Mouse (Mus musculus) intestine, postnatal 0 days (tissue): ENCODE measurements around the gene Dlx2. TPM values are rescaled to one million over a fixed set of nuclear protein-coding genes. Genes with fewer than 3 reads are reported as not detected.

Experiments used
- ATAC-seq: fragments of 200-750 bp; cut with Nextera tagmentation; 2 replicates; pipeline ENCODE4 v1.8.0; 2017; ENCODE audit warnings: mild to moderate bottlenecking, moderate TSS enrichment, moderate library complexity
- H3K27ac ChIP-seq: fragments of 300-500 bp; sonication (generic); 2 replicates; pipeline ENCODE4 v1.5.1; 2014; ENCODE audit warnings: mild to moderate bottlenecking, low read depth, low read length, moderate library complexity
- H3K27me3 ChIP-seq: fragments of 300-500 bp; sonication (generic); replicated peaks from 2 replicates; pipeline ENCODE4 v1.6.1; 2014; ENCODE audit warnings: low read length, mixed read lengths; ENCODE audit not compliant: control insufficient read depth, insufficient read depth
- H3K36me3 ChIP-seq: fragments of 300-500 bp; sonication (generic); 2 replicates; pipeline ENCODE4 v1.6.1; 2014; ENCODE audit warnings: mild to moderate bottlenecking, moderate library complexity; ENCODE audit not compliant: control insufficient read depth, insufficient read depth
- H3K4me1 ChIP-seq: fragments of 300-500 bp; sonication (generic); replicated peaks from 2 replicates; pipeline ENCODE4 v1.6.1; 2014; ENCODE audit warnings: antibody characterized with exemption, low read length, mixed read lengths; ENCODE audit not compliant: control insufficient read depth, insufficient read depth
- H3K4me2 ChIP-seq: fragments of 300-500 bp; sonication (generic); replicated peaks from 2 replicates; pipeline ENCODE4 v1.6.1; 2014; ENCODE audit warnings: low read depth, mild to moderate bottlenecking, moderate library complexity
- H3K4me3 ChIP-seq: fragments of 300-500 bp; sonication (generic); 2 replicates; pipeline ENCODE4 v1.5.1; 2014; ENCODE audit warnings: low read depth, low read length
- H3K9ac ChIP-seq: fragments of 300-500 bp; sonication (generic); 2 replicates; pipeline ENCODE4 v1.6.1; 2014; ENCODE audit warnings: mild to moderate bottlenecking, low read depth, low read length
- H3K9me3 ChIP-seq: fragments of 300-500 bp; sonication (generic); 2 replicates; pipeline ENCODE4 v1.6.1; 2016; ENCODE audit warnings: mixed run types; ENCODE audit not compliant: control insufficient read depth
- CTCF ChIP-seq: sonication (generic); IDR thresholded peaks from 2 replicates; pipeline ENCODE4 v1.5.1; 2016; ENCODE audit warnings: low read depth, mild to moderate bottlenecking, control low read depth, antibody characterized with exemption, moderate library complexity
- WGBS: fragments of 180-500 bp; shearing (Covaris S2); extraction: QIAGEN DNeasy Blood & Tissue Kit; methylation state at CpG from one replicate; pipeline ENCODE4 v1.1.7; 2014; 5-methylcytosine and 5-hydroxymethylcytosine counted together
- polyA plus RNA-seq: library from polyadenylated mRNA; unstranded; fragments of >200 nt; fragmentation: Nextera tagmentation; extraction: Ambion mirVana; gene quantifications from 2 replicates; pipeline ENCODE4 v1.2.1, GENCODE M21; 2015

Dlx2 gene
- polyA plus RNA-seq, 1 experiment from 2014 or later: 1.3 TPM

DNA sequence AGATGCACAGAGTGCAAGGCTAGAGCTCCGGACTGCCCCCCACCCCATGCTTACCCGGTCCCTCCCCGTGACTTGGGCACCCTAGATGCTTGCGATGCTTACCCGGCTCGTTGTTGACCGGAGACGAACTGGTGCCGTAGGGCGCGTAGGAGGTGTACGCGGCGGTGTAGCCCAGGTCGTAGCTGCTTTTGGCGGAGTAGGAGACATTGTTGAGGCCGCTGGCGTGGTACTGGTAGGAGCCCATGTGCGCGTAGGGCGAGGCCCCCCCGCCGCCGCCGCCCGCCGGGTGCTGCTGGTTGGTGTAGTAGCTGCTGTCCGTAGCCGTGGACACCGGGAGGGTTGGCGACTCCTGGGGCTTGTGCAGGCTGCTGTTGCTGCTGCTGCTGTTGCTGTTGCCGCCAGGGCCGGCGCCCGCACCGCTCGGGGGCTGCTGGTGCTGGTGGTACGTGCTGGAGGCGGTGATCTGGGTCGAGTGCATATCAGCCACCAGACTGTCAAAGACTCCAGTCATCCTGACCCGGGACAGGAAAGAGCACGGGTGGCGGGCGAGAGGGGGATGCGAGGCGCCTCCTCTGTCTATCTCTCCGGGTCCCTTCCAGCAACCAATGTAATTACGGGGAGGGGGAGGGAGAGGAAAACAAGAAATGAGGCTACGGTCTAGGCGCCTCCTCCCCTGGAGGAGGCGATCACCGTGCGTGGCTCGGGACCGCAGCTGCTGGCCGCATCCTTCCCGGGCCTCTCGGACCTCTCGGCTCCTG lies 493 bp downstream of the Dlx2 start:
- H3K36me3 ChIP-seq: no peaks in the 10 kb centered on the region
- H3K9me3 ChIP-seq: no peaks in the 10 kb centered on the region
- peak overlapping the region; percentile 63 for H3K4me2 ChIP-seq
- ATAC-seq: peak; percentile 19
- H3K27ac ChIP-seq: no peak overlapping the region
- no peak for TF ChIP-seq CTCF
- no peak overlapping the region for H3K9ac ChIP-seq
- H3K4me3 ChIP-seq: peak overlapping the region; percentile 37
- no peaks in the 10 kb centered on the region for H3K4me1 ChIP-seq
- WGBS: under 1% methylated on average over 55 of the region's 59 CpGs
- peaks cover 92% of the 10 kb centered on the region for H3K27me3 ChIP-seq

DNA sequence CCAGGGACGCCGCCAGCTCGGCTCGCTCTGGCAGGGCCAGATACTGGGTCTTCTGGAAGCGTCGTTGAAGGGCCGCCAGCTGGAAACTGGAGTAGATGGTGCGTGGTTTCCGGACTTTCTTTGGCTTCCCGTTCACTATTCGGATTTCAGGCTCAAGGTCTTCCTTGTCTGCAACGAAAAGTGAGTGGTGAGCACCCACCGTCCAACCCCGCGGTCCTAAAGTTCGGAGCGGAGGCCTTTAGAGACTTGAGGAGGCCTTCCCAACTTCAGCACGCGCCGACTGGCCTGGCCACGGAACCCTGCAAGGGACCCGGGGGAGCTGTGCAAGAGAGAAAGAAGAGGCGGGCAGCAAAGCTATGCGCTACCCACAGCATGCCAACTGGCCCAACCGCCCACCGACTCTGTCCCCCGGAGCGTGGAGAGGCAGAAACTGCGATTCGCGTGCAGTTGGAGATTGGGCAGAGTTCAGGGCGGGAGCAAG lies 1.1 kb downstream of the Dlx2 start:
- Histone ChIP-seq H3K4me2 (peak overlapping the region; percentile 63), H3K27me3 (peaks cover 92% of the 10 kb centered on the region), H3K9ac (no peak overlapping the region), H3K4me1 (no peaks in the 10 kb centered on the region), H3K27ac (no peak overlapping the region), H3K36me3 (no peaks in the 10 kb centered on the region), H3K4me3 (peak overlapping the region; percentile 37), H3K9me3 (no peaks in the 10 kb centered on the region)
- TF ChIP-seq CTCF: no peak
- ATAC-seq: no peak
- 1% methylated on average over 32 of the region's 32 CpGs for WGBS

DNA sequence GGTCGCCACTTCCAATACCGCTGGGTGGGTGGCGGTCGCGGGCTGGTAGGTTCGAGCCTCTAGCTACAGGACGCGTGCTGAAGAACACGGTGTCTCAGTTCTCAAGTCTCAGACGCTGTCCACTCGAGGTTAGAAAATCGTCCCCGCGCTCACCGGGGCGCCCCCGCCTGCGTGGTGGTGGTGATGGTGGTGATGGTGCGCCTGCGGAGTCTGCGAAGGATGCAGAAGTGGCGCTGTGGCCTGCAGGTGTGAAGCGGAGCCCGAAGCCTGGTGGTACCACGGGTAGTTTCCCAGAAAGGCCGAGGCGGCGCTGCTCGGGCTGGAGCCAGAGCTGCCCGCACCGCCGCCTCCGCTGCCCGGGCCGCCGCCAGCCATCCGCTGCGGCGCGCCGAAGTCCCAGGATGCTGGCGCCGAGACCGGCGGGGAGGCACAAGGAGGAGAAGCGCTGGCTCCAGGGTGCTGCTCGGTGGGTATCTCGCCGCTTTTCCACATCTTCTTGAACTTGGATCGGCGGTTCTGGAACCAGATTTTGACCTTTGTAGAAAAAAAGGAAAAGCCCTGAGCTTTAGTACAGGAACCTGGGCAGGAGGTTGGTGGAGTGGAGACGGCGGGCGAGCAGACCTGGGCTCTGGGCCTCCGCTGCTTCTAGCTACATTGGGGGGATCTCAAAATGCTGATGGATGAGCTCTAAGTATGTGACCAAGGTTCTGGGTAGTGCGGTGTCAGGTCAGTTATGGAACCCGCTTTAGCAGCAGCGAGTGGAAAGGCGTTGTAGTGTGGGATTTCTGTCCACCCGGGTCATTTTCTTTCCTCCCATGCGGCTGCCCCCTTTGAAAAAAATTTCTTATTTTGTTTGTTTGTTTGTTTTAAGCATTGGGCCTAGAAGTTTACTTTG lies 1.9 kb downstream of the Dlx2 start:
- peak overlapping the region; percentile 9; the same call in 1 of the 2 replicates for H3K4me2 ChIP-seq

DNA sequence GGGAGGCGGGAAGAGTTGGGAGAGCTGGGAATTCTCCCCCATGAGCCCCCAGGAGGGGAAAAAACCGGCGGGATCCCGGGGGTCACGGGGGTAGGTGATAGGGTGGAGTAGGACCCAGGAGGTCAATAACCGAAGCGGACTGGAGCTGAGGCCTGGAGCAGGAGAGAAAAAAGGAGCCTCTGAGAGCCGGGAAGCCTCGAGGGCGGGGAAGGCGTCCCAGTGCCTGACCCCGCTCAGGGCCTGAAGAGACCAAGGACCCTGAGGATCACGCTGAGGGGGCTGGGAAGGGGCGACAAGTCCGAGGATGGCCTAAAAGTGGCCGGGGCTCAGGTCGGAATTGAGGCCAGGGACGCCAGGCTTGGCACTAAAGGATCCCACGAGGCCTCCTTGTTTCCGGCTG lies 2.6 kb downstream of the Dlx2 start:
- Histone ChIP-seq H3K9ac (no peak overlapping the region), H3K27me3 (peaks cover 91% of the 10 kb centered on the region), H3K4me1 (no peaks in the 10 kb centered on the region), H3K4me2 (no peak overlapping the region), H3K9me3 (no peaks in the 10 kb centered on the region), H3K27ac (no peak overlapping the region), H3K36me3 (no peaks in the 10 kb centered on the region), H3K4me3 (0 out of 2 replicates have a peak overlapping the region, but pooled peaks have one; percentile 37)
- no peak for TF ChIP-seq CTCF
- WGBS: 4% methylated on average over 20 of the region's 20 CpGs
- ATAC-seq: no peak

More for the DNA sequence above, 1.9 kb downstream of the Dlx2 start:
- Histone ChIP-seq H3K27ac (no peak overlapping the region), H3K36me3 (no peaks in the 10 kb centered on the region), H3K4me3 (peak overlapping the region; percentile 37), H3K27me3 (peaks cover 91% of the 10 kb centered on the region), H3K9ac (no peak overlapping the region), H3K4me1 (no peaks in the 10 kb centered on the region), H3K9me3 (no peaks in the 10 kb centered on the region)
- ATAC-seq: no peak
- TF ChIP-seq CTCF: no peak
- WGBS: 2% methylated on average over 61 of the region's 61 CpGs

DNA sequence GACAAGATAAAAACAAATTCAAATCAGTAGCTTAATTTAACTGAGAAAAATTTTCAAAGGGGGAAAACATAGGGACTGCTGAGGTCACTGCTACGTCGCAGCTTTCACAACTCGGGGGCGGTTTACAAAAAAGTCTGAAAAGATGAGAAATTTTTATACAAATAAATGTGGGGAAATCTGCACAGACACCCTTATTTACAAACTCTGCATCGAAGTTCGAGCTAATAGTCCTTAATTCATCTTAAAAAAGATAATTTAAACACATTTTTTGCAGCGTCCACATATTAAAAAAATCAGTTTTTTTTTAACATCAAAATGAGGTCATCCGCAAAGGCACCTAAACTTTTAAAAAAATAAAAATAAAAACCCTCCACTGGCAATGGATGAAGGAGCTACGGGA lies 3.0 kb downstream of the Dlx2 start:
- no peak for ATAC-seq
- 4% methylated on average over 9 of the region's 9 CpGs for WGBS
- no peaks in the 10 kb centered on the region for H3K36me3 ChIP-seq
- H3K27me3 ChIP-seq: peaks cover 91% of the 10 kb centered on the region
- H3K4me1 ChIP-seq: no peaks in the 10 kb centered on the region
- H3K9me3 ChIP-seq: no peaks in the 10 kb centered on the region
- no peak overlapping the region for H3K9ac ChIP-seq
- TF ChIP-seq CTCF: no peak
- H3K4me3 ChIP-seq: 0 out of 2 replicates have a peak overlapping the region, but pooled peaks have one; percentile 37
- no peak overlapping the region for H3K27ac ChIP-seq
- H3K4me2 ChIP-seq: no peak overlapping the region

DNA sequence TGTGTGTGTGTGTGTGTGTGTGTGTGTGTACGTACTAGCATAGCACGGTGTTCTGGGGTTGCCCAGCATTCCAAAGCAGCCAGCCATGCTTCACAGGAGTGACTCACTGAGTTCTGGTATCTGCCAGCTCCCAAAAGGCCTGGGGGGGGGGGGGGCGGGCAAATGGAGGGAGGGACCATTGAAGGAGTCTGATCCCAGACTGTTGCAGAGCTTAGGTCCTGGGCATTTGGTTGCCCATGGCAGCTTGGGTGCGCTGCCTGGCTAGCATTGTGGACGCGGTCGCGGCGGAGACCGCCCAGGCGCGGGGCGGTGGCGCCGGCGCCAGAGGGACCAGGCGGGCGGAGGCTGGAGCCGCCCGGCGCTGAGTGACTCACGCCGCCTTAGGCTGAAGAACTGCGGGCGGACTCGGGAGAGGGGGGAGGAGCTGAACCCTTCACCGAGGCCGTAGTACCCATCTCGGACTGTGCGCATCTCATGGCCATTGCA lies 3.7 kb downstream of the Dlx2 start:
- no peaks in the 10 kb centered on the region for H3K36me3 ChIP-seq
- peak overlapping the region; percentile 32 for H3K4me2 ChIP-seq
- under 1% methylated on average over 29 of the region's 30 CpGs for WGBS
- no peak overlapping the region for H3K27ac ChIP-seq
- ATAC-seq: 0 out of 2 replicates have a peak, but pooled peaks have one; percentile 14
- TF ChIP-seq CTCF: no peak
- H3K9me3 ChIP-seq: no peaks in the 10 kb centered on the region
- no peak overlapping the region for H3K9ac ChIP-seq
- peaks cover 91% of the 10 kb centered on the region for H3K27me3 ChIP-seq
- no peaks in the 10 kb centered on the region for H3K4me1 ChIP-seq
- peak overlapping the region; percentile 20; the same call in 1 of the 2 replicates for H3K4me3 ChIP-seq
